Mouse (Mus musculus): Measurements from ENCODE around the gene Frmd4a.
A peak's percentile ranks its signal among the peaks of the same experiment; 100 is the strongest.

Gene Frmd4a

GRCm38 (mm10) chr2:4455097-4456025, 437.8 kb downstream of the Frmd4a start:
- DNase-seq, result no peak

DNA sequence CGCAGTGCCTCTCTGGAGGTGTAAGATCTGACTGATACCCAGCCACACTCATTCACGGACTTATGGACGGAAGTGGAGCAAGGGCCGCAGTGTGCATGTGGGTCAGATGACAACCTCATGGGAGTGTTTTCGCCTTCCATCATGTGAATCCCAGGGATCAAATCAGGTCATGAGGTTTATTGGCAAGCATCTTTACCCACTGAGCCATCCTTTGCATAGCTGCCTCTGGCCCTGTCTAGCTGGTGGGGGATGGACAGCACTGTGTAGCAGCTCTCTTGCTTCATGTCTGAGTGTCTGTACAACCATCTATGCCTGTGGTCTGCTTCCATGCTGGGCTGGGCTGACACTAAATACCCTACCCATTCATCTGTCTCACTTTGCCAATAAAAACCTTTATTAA, 443.4 kb downstream of the Frmd4a start:
- no peak for DNase-seq

GRCm38 (mm10) chr2:4461514-4461913, 444.0 kb downstream of the Frmd4a start:
- no peak for DNase-seq

- no peak for DNase-seq
Measured at GRCm38 (mm10) chr2:4462480-4462879, 445.0 kb downstream of the Frmd4a start.

DNA sequence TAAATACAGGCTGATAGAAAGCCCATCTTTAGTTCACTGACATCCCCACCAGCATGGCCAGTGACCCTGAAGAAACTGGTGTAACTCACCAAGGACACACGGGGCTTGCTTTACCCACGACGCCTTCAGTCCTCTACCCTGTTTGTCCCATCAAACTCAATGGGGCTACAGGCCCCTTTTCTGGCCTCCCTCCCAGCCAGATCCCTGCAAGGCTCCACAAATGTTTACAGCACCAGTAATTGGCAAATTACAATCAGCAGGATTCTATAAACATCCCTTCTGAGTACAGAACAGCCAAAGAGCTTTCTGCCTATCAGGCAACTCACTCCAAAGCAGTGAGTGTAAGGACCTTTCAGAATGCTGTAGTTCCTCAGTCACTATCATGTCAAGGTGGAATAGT, 448.6 kb downstream of the Frmd4a start:
- no peak for DNase-seq

- no peak for DNase-seq
Measured at GRCm38 (mm10) chr2:4467314-4467713, 449.8 kb downstream of the Frmd4a start.

DNA sequence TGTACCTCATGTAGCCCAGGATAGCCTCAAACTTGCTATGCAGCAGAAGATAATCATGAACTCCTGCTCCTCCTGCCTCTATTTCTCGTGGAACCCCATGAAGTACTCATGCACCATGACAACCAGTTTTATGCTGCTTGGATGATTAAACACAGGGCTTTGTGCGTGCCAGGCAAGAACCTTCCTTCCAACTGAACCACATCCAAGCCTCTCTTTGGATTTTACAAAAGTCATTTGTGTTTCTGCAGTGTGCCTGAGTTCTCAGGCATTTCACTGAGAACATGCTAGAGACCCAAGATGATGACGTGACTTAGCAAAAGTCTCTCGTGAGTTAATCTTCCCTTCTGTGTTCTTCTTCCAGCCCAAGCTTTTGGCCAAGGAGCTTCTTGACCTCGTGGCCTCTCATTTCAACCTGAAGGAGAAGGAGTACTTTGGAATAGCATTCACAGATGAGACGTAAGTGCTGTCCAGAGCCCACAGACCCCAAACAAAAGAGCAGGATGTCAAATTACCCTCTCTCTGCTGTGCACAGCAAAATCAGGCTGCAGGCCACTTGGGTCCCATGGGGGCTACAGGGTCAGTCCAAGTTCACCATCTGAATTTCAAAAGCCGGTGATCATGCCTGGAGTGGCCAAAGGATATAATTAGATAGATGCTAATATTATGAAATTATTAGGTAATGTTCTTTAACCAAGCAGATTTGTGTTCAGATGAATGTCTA, 455.4 kb downstream of the Frmd4a start:
- no peak for DNase-seq

- DNase-seq, result no peak
Measured at GRCm38 (mm10) chr2:4473866-4474538, 456.5 kb downstream of the Frmd4a start.

GRCm38 (mm10) chr2:4474539-4474937, 457.0 kb downstream of the Frmd4a start:
- DNase-seq, result no peak

DNA sequence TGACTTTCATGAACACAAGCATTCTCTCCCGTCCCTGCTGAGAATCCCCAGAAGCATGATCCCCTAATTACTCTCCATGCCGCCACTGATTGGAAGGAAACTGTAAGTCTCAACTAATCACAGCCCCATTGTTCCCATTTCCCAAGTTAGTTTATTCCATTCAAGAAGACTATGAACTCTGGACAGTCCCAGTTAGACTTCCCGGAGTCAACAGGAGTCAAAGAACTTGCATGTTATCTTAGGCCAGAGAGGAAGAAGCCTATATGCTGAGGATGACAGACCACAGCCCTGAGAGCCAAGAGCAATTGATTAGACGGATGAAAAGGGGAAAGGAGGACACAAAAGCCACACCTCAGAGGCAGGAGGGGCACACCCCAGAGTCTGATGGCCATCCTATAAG, 458.5 kb downstream of the Frmd4a start:
- DNase-seq, result no peak

DNA sequence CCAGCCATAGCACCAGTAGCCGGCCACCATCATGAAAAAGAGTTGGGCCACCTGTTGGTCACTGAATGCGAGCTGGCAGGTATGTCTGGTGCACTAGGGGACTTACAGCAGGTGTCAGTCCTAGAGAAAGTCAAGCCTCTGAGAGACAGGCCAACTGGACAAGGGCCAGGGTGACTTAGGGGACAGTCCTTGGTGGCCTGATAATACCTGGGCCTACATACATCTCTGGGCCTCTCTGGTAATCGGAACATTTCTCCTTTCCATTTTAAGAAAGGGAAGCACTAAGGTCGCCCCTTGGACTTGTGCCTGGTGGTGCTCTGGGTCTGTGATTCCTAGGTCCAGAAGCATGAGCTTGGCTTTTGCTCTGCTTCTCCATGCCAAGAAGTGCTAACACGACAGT, 459.1 kb downstream of the Frmd4a start:
- DNase-seq, result no peak

DNA sequence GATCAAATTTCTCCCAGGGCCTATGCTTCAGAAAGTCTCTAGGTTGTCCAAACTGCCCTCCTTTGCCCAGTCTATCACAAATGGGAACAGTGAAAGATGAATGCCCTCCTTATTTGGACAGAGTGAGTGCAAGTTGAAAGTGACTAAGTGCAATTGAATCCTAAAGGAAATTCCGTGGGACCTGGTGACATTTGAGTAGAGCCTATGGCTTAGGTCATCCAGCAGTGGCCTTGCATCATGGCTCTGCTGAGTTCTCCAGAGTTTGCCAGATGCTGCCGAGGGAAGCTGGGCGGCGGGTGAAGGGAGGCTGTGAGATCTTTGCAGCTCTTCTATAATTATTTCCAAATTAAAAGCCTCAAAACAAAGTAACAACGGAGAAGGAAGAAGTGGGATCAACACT, 459.8 kb downstream of the Frmd4a start:
- no peak for DNase-seq

GRCm38 (mm10) chr2:4480180-4480579, 462.7 kb downstream of the Frmd4a start:
- DNase-seq, result no peak

DNA sequence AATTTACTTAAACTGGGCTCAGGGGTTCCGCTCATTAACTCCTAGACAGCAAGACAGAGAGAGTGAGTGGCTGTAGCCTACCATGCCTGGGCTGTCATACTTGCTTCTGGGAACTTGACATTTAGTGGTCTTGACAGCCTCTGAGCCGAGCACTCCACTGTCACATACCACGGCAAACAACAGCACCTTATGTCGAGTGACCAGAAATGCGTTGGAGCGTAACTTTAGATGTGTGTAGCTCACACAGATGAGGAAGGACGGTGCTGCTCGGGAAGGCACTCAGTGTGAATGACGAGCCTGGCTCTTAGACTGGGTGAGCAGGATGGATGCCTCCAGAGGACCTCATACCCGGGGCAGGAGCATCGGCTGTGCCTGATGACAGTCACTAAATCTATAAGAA, 463.6 kb downstream of the Frmd4a start:
- no peak for DNase-seq

GRCm38 (mm10) chr2:4486185-4486584, 468.7 kb downstream of the Frmd4a start:
- no peak for DNase-seq

- no peak for DNase-seq
Measured at GRCm38 (mm10) chr2:4487280-4487679, 469.8 kb downstream of the Frmd4a start.

GRCm38 (mm10) chr2:4490845-4491244, 473.3 kb downstream of the Frmd4a start:
- no peak for DNase-seq

GRCm38 (mm10) chr2:4492485-4493481, 475.3 kb downstream of the Frmd4a start:
- DNase-seq, result peak; percentile 61 to 67

DNA sequence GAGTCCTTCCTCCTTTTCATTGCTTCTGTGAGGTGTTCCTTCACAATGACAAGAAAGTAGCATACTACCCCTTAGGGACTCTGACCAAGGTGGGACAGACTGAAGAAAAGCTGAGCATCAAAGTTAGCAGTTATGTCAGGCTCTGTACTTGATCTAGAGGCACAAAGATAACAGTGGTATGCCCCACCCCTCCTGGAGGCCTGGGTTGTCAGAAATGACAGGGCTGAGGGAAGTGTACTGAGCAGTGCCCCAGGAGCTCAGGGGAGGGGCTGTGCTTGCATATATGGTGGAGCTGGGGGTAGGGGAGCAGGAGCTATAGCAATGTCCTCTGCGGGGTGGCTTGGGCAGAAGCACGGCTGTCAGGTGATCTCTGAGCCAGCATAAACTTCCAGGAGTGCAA, 477.0 kb downstream of the Frmd4a start:
- DNase-seq, result no peak

GRCm38 (mm10) chr2:4499257-4499656, 481.7 kb downstream of the Frmd4a start:
- peak; percentile 62 to 73 for DNase-seq

DNA sequence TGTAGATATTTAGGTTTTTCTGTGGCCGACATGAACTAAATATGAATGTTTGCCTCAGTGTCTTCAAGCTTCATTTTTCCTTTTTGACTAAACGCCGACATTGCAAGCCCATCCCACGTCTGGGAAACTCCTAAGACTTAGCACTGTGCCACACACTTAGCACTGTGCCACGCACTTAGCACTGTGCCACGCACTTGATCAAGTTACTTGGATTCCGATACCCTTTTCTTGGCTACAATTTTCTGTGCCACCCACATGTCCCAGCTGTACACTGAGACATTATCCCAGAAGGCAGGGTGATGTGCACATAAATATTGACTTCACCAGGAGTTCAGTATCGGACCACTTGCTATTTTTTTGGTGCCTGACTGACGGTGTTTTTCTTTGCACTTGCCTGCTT, 482.4 kb downstream of the Frmd4a start:
- no peak for DNase-seq
